Mouse (Mus musculus) thymus, adult 2 months (tissue): Measurements from ENCODE around the gene Slc17a5. TPM values are rescaled to one million over a fixed set of nuclear protein-coding genes. Genes with fewer than 3 reads are reported as not detected.

Experiments
- DNase-seq: peaks from one replicate; pipeline ENCODE4 v3.0.0; 2021
- H3K27ac ChIP-seq: fragments of 200-500 bp; 2 replicates; pipeline ENCODE4 v1.5.1; 2012; ENCODE audit warnings: low read length, control low read depth; ENCODE audit not compliant: control insufficient read depth, insufficient read depth
- H3K27me3 ChIP-seq: fragments of 200-500 bp; 2 replicates; pipeline ENCODE4 v1.6.1; 2012; ENCODE audit warnings: mild to moderate bottlenecking, low read length, moderate library complexity, mixed read lengths; ENCODE audit not compliant: control insufficient read depth, insufficient read depth
- H3K36me3 ChIP-seq: fragments of 200-500 bp; 2 replicates; pipeline ENCODE4 v1.6.1; 2012; ENCODE audit warnings: mild to moderate bottlenecking, low read length, moderate library complexity; ENCODE audit not compliant: control insufficient read depth, insufficient read depth
- H3K4me1 ChIP-seq: fragments of 200-500 bp; replicated peaks from 2 replicates; pipeline ENCODE4 v1.6.1; 2012; ENCODE audit warnings: low read length; ENCODE audit not compliant: control insufficient read depth, insufficient read depth
- H3K4me3 ChIP-seq: fragments of 200-500 bp; 2 replicates; pipeline ENCODE4 v1.5.1; 2012; ENCODE audit warnings: mild to moderate bottlenecking, low read length, control low read depth, moderate library complexity; ENCODE audit not compliant: control insufficient read depth, insufficient read depth
- CTCF ChIP-seq: fragments of 200-500 bp; IDR thresholded peaks from 2 replicates; pipeline ENCODE4 v1.5.1; 2012; ENCODE audit warnings: mild to moderate bottlenecking, control low read depth, low read length, moderate library complexity, borderline replicate concordance; ENCODE audit not compliant: control insufficient read depth, poor library complexity, insufficient read depth; ENCODE audit errors: extremely low read depth
- POLR2A ChIP-seq: fragments of 200-500 bp; IDR thresholded peaks from 2 replicates; pipeline ENCODE4 v1.6.1; 2012; ENCODE audit warnings: mild to moderate bottlenecking, low read length, control low read depth, moderate library complexity; ENCODE audit not compliant: control insufficient read depth, poor library complexity, insufficient read depth; ENCODE audit errors: extremely low read depth
- WGBS: fragments of 180-500 bp; shearing (Covaris S2); methylation state at CpG from one replicate; pipeline ENCODE4 v1.1.7; 2018; 5-methylcytosine and 5-hydroxymethylcytosine counted together
- polyA plus RNA-seq: library from polyadenylated mRNA; depleted of rRNA; stranded (reverse); fragments of >200 nt; gene quantifications from 2 replicates; pipeline ENCODE4 v1.2.3, GENCODE M21; 2012

The Slc17a5 gene
- polyA plus RNA-seq, 1 experiment = 16.6 TPM

GRCm38 (mm10) chr9:78615401-78616021 is 27.7 kb upstream of the Slc17a5 start, which contains the start of gene Cd109:
Cd109 (plus strand) TSS chr9:78615546.
- DNase-seq = no peak
- TF ChIP-seq CTCF = no peak
- 3% methylated on average over 43 of the region's 43 CpGs for WGBS
- no peak within 1 kb of the TSS for H3K4me3 ChIP-seq
- H3K4me1 ChIP-seq = 0 out of 2 replicates have a peak, but pooled peaks cover 6% of the 10 kb centered on the region
- no peak within 1 kb of the TSS for H3K27ac ChIP-seq
- no peaks in the 10 kb centered on the region for H3K36me3 ChIP-seq
- peaks cover 13% of the 10 kb centered on the region for H3K27me3 ChIP-seq

GRCm38 (mm10) chr9:78614201-78614600 is 26.4 kb upstream of the Slc17a5 start:
- WGBS = 43% methylated on average over 6 of the region's 6 CpGs
- DNase-seq = no peak

GRCm38 (mm10) chr9:78601046-78601730 is 13.3 kb upstream of the Slc17a5 start:
- Histone ChIP-seq H3K36me3 (no peaks in the 10 kb centered on the region), H3K4me3 (no peak overlapping the region), H3K27me3 (no peaks in the 10 kb centered on the region), H3K27ac (no peak overlapping the region), H3K4me1 (no peaks in the 10 kb centered on the region)
- TF ChIP-seq POLR2A = no peak
- no peak for TF ChIP-seq CTCF
- DNase-seq = peak; percentile 17
- WGBS = 59% methylated on average over 4 of the region's 4 CpGs

More at GRCm38 (mm10) chr9:78614201-78614600, 26.4 kb upstream of the Slc17a5 start:
- TF ChIP-seq POLR2A (no peak), CTCF (no peak)
- Histone ChIP-seq H3K36me3 (no peaks in the 10 kb centered on the region), H3K4me1 (0 out of 2 replicates have a peak, but pooled peaks cover 6% of the 10 kb centered on the region), H3K4me3 (no peak overlapping the region), H3K27me3 (peaks cover 13% of the 10 kb centered on the region), H3K27ac (no peak overlapping the region)

GRCm38 (mm10) chr9:78599927-78600326 is 12.1 kb upstream of the Slc17a5 start:
- Histone ChIP-seq H3K27me3 (no peaks in the 10 kb centered on the region), H3K27ac (no peak overlapping the region), H3K36me3 (no peaks in the 10 kb centered on the region), H3K4me3 (no peak overlapping the region), H3K4me1 (no peaks in the 10 kb centered on the region)
- DNase-seq = no peak
- WGBS = 94% methylated on average over 5 of the region's 5 CpGs
- TF ChIP-seq CTCF (no peak), POLR2A (no peak)

- peak; percentile 53 for DNase-seq
Measured at GRCm38 (mm10) chr9:78596834-78597233, 9.0 kb upstream of the Slc17a5 start.

GRCm38 (mm10) chr9:78595769-78596555 is 8.1 kb upstream of the Slc17a5 start:
- WGBS = 82% methylated on average over 18 of the region's 18 CpGs
- DNase-seq = no peak
- TF ChIP-seq POLR2A (no peak), CTCF (no peak)

More at GRCm38 (mm10) chr9:78596834-78597233, 9.0 kb upstream of the Slc17a5 start:
- TF ChIP-seq POLR2A (no peak), CTCF (no peak)
- Histone ChIP-seq H3K27ac (no peak overlapping the region), H3K27me3 (no peaks in the 10 kb centered on the region), H3K4me1 (no peaks in the 10 kb centered on the region), H3K4me3 (no peak overlapping the region), H3K36me3 (no peaks in the 10 kb centered on the region)
- 12% methylated on average over 5 of the region's 5 CpGs for WGBS

More at GRCm38 (mm10) chr9:78595769-78596555, 8.1 kb upstream of the Slc17a5 start:
- Histone ChIP-seq H3K36me3 (no peaks in the 10 kb centered on the region), H3K27ac (no peak overlapping the region), H3K4me3 (no peak overlapping the region), H3K4me1 (no peaks in the 10 kb centered on the region), H3K27me3 (no peaks in the 10 kb centered on the region)
